Mouse (Mus musculus): ENCODE results near the gene Pla2g3. TPM values are rescaled to one million over a fixed set of nuclear protein-coding genes. Genes with fewer than 3 reads are reported as not detected.

Pla2g3 gene
- total and polyA plus RNA-seq, 2 experiments from 2014 or later = 18.5 to 30.4 TPM

- Histone ChIP-seq H3K9ac (replicated peaks; ENCODE audit: low read length) (no peak overlapping the region), H3K9me3 (ENCODE audit: low read length) (no peaks in the 10 kb centered on the region), H3K4me2 (ENCODE audit: low read depth, low read length) (no peak overlapping the region), H3K4me1 (ENCODE audit: insufficient read depth, low read length) (no peaks in the 10 kb centered on the region; the same call in 1 of the 2 replicates), H3K27ac (no peak overlapping the region), H3K4me3 (ENCODE audit: low read length) (no peak overlapping the region), H3K36me3 (ENCODE audit: insufficient read depth, low read length) (no peaks in the 10 kb centered on the region), H3K27me3 (ENCODE audit: insufficient read depth, low read length) (no peaks in the 10 kb centered on the region)
- DNase-seq (ENCODE audit: low spot score) (no peak), ATAC-seq (no peak)
- WGBS = 86% methylated on average over 5 of the region's 5 CpGs
- TF ChIP-seq CTCF (IDR thresholded peaks at IDR 0.05; ENCODE audit: low read depth) = no peak
Observed at GRCm38 (mm10) chr11:3489036-3489435, 952 bp downstream of the Pla2g3 start.

- 66% methylated on average over 4 of the region's 4 CpGs for WGBS
- Histone ChIP-seq H3K4me3 (ENCODE audit: low read length) (no peak overlapping the region), H3K4me2 (ENCODE audit: low read depth, low read length) (no peak overlapping the region), H3K9me3 (ENCODE audit: low read length) (no peaks in the 10 kb centered on the region), H3K27me3 (ENCODE audit: insufficient read depth, low read length) (no peaks in the 10 kb centered on the region), H3K9ac (replicated peaks; ENCODE audit: low read length) (no peak overlapping the region), H3K27ac (0 out of 2 replicates have a peak overlapping the region, but pooled peaks have one; percentile 15), H3K4me1 (ENCODE audit: insufficient read depth, low read length) (no peaks in the 10 kb centered on the region; the same call in 1 of the 2 replicates), H3K36me3 (ENCODE audit: insufficient read depth, low read length) (no peaks in the 10 kb centered on the region)
- DNase-seq (ENCODE audit: low spot score) (no peak), ATAC-seq (no peak)
- TF ChIP-seq CTCF (IDR thresholded peaks at IDR 0.05; ENCODE audit: low read depth) = no peak
Observed at GRCm38 (mm10) chr11:3492748-3493147, 4.7 kb downstream of the Pla2g3 start.

GRCm38 (mm10) chr11:3494857-3495256 lies 6.8 kb downstream of the Pla2g3 start:
- DNase-seq (ENCODE audit: low spot score) = no peak
- no peak overlapping the region for H3K4me2 ChIP-seq (ENCODE audit: low read depth, low read length)
- no peak overlapping the region for H3K9ac ChIP-seq (replicated peaks; ENCODE audit: low read length)
- no peaks in the 10 kb centered on the region for H3K27me3 ChIP-seq (ENCODE audit: insufficient read depth, low read length)
- no peaks in the 10 kb centered on the region for H3K9me3 ChIP-seq (ENCODE audit: low read length)
- no peaks in the 10 kb centered on the region; the same call in 1 of the 2 replicates for H3K4me1 ChIP-seq (ENCODE audit: insufficient read depth, low read length)
- H3K36me3 ChIP-seq (ENCODE audit: insufficient read depth, low read length) = no peaks in the 10 kb centered on the region; the same call in 1 of the 2 replicates
- WGBS = 74% methylated on average over 17 of the region's 17 CpGs
- no peak; the same call in 1 of the 2 replicates for ATAC-seq
- TF ChIP-seq CTCF (IDR thresholded peaks at IDR 0.05; ENCODE audit: low read depth) = no peak
- H3K4me3 ChIP-seq (ENCODE audit: low read length) = no peak overlapping the region
- no peak overlapping the region for H3K27ac ChIP-seq

- Histone ChIP-seq H3K4me3 (ENCODE audit: low read length) (no peak overlapping the region), H3K9me3 (ENCODE audit: low read length) (no peaks in the 10 kb centered on the region), H3K27me3 (ENCODE audit: insufficient read depth, low read length) (no peaks in the 10 kb centered on the region), H3K9ac (replicated peaks; ENCODE audit: low read length) (no peak overlapping the region), H3K27ac (no peak overlapping the region), H3K4me2 (ENCODE audit: low read depth, low read length) (no peak overlapping the region), H3K4me1 (ENCODE audit: insufficient read depth, low read length) (no peaks in the 10 kb centered on the region; the same call in 1 of the 2 replicates), H3K36me3 (ENCODE audit: insufficient read depth, low read length) (no peaks in the 10 kb centered on the region; the same call in 1 of the 2 replicates)
- WGBS = 91% methylated on average over 14 of the region's 14 CpGs
- no peak for DNase-seq (ENCODE audit: low spot score)
- no peak for ATAC-seq
- TF ChIP-seq CTCF (IDR thresholded peaks at IDR 0.05; ENCODE audit: low read depth) = no peak
Observed at GRCm38 (mm10) chr11:3495496-3495895, 7.4 kb downstream of the Pla2g3 start.

- H3K4me1 ChIP-seq (ENCODE audit: insufficient read depth, low read length) = no peaks in the 10 kb centered on the region; the same call in 1 of the 2 replicates
- no peaks in the 10 kb centered on the region; the same call in 1 of the 2 replicates for H3K36me3 ChIP-seq (ENCODE audit: insufficient read depth, low read length)
- no peaks in the 10 kb centered on the region for H3K9me3 ChIP-seq (ENCODE audit: low read length)
- TF ChIP-seq CTCF (IDR thresholded peaks at IDR 0.05; ENCODE audit: low read depth) = no peak
- no peaks in the 10 kb centered on the region for H3K27me3 ChIP-seq (ENCODE audit: insufficient read depth, low read length)
- ATAC-seq (no peak), DNase-seq (ENCODE audit: low spot score) (no peak)
- H3K4me3 ChIP-seq (ENCODE audit: low read length) = no peak overlapping the region
- no peak overlapping the region for H3K4me2 ChIP-seq (ENCODE audit: low read depth, low read length)
- H3K27ac ChIP-seq = no peak overlapping the region
- 64% methylated on average over 5 of the region's 5 CpGs for WGBS
- no peak overlapping the region for H3K9ac ChIP-seq (replicated peaks; ENCODE audit: low read length)
Observed at GRCm38 (mm10) chr11:3496756-3497155, 8.7 kb downstream of the Pla2g3 start.

DNA sequence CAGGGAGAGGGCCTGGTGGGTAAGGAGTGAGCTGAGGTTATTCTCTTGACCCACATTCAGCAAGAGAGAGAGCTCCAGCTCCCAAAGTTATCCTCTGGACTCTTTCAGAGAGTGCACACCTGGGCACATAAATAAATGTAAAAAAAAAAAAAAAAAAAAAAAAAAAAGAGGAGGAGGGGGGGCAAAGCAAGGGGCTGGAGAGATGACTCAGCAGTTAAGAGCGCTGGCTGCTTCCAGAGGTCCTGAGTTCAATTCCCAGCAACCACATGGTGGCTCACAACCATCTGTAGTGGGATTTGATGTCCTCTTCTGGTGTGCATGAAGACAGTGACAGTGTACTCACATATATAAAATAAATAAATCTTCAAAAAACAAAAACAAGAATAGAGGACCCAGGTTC lies 9.2 kb downstream of the Pla2g3 start:
- H3K36me3 ChIP-seq (ENCODE audit: insufficient read depth, low read length) = no peaks in the 10 kb centered on the region; the same call in 1 of the 2 replicates
- H3K27me3 ChIP-seq (ENCODE audit: insufficient read depth, low read length) = no peaks in the 10 kb centered on the region
- DNase-seq (ENCODE audit: low spot score) (no peak), ATAC-seq (no peak)
- no peak overlapping the region for H3K9ac ChIP-seq (replicated peaks; ENCODE audit: low read length)
- no peaks in the 10 kb centered on the region; the same call in 1 of the 2 replicates for H3K4me1 ChIP-seq (ENCODE audit: insufficient read depth, low read length)
- no peaks in the 10 kb centered on the region for H3K9me3 ChIP-seq (ENCODE audit: low read length)
- 94% methylated on average over 1 of the region's 1 CpGs for WGBS
- H3K4me3 ChIP-seq (ENCODE audit: low read length) = no peak overlapping the region
- no peak overlapping the region for H3K27ac ChIP-seq
- no peak overlapping the region for H3K4me2 ChIP-seq (ENCODE audit: low read depth, low read length)
- TF ChIP-seq CTCF (IDR thresholded peaks at IDR 0.05; ENCODE audit: low read depth) = no peak

DNA sequence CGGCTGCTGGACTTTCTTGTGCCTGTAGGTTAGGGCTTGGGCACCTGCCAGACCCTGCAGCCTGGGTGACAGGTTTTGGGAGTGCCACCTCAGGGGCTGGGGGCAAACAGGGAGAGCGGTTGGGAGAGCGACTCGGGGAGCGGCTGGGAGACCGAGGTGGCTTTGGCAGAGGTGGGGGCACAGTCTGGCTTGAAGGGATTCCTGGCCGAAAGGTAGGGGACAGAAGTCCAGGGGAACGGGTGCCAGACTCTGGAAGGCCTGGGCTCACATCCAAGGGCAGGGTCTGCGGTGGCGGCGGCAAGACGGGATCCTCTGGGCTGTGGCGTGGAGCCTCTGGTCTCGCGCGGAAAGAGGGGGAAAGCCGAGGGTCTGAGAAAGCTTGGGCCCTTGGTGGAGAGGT lies 14.0 kb downstream of the Pla2g3 start:
- DNase-seq (ENCODE audit: low spot score) (no peak), ATAC-seq (no peak)
- no peaks in the 10 kb centered on the region for H3K27me3 ChIP-seq (ENCODE audit: insufficient read depth, low read length)
- 0 out of 2 replicates have a peak overlapping the region, but pooled peaks have one; percentile 7 for H3K4me2 ChIP-seq (ENCODE audit: low read depth, low read length)
- no peaks in the 10 kb centered on the region; the same call in 1 of the 2 replicates for H3K36me3 ChIP-seq (ENCODE audit: insufficient read depth, low read length)
- no peaks in the 10 kb centered on the region for H3K9me3 ChIP-seq (ENCODE audit: low read length)
- 77% methylated on average over 17 of the region's 17 CpGs for WGBS
- no peaks in the 10 kb centered on the region for H3K4me1 ChIP-seq (ENCODE audit: insufficient read depth, low read length)
- H3K9ac ChIP-seq (replicated peaks; ENCODE audit: low read length) = no peak overlapping the region
- no peak overlapping the region for H3K4me3 ChIP-seq (ENCODE audit: low read length)
- no peak for TF ChIP-seq CTCF (IDR thresholded peaks at IDR 0.05; ENCODE audit: low read depth)
- no peak overlapping the region for H3K27ac ChIP-seq
